Comparison of ENCODE assay signal across 13 mouse cellular contexts in the genomic region with DNA sequence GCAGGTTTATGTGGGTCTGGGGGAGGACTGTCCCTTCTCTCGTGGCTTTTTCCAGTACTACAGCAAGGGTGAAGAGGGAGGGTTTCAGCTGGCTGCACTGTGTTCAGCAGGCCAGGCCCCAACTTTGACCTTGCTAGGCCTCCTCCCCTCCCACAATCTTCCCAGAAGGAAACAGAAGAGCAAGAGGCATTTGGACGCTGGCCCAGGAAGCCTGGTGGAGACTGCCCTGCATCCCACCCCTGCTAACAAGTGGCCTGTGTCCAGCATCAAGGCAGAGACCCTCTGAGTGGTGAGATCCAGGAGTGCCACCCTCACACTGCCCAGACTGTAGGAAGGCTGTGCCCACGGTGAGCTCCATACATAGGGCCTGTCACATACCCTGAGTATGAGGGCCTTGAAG. TPM values are rescaled to one million over a fixed set of nuclear protein-coding genes. Genes with fewer than 3 reads are reported as not detected.
DNase-seq lines count a peak whose midpoint lies in the region; ATAC-seq lines count a peak whose summit lies in the region.
"Had no signal": no experiment of that assay in that cellular context is flagged by ENCODE, and none has a peak within 500 bp of the region (broad histone marks: within the 10 kb centered on the region; RNA-seq: fewer than 3 reads in every experiment).

No protein-coding gene starts in this region.

- peak overlapping the region; percentile 48 for H3K27ac ChIP-seq in kidney, embryonic 16.5 days (ENCODE audit: low read length)
- H3K27ac ChIP-seq: embryonic facial prominence, embryonic 15.5 days; left cerebral cortex, adult 2 months; midbrain, embryonic 13.5 days had no signal

- H3K9me3 ChIP-seq in kidney, embryonic 16.5 days (ENCODE audit: low read length): no peaks in the 10 kb centered on the region
- H3K9me3 ChIP-seq: embryonic facial prominence, embryonic 15.5 days; midbrain, embryonic 13.5 days had no signal

- H3K36me3 ChIP-seq in kidney, embryonic 16.5 days (ENCODE audit: insufficient read depth, low read length): no peaks in the 10 kb centered on the region
- H3K36me3 ChIP-seq: embryonic facial prominence, embryonic 15.5 days; midbrain, embryonic 13.5 days had no signal

- WGBS in kidney, embryonic 16.5 days: 23% methylated on average over 3 of the region's 3 CpGs

- no peak overlapping the region for H3K4me2 ChIP-seq in kidney, embryonic 16.5 days (replicated peaks; ENCODE audit: low read depth, low read length)
- H3K4me2 ChIP-seq: embryonic facial prominence, embryonic 15.5 days; midbrain, embryonic 13.5 days had no signal

- H3K9ac ChIP-seq in kidney, embryonic 16.5 days (replicated peaks; ENCODE audit: low read length): 0 out of 2 replicates have a peak overlapping the region, but pooled peaks have one; percentile 9
- H3K9ac ChIP-seq: embryonic facial prominence, embryonic 15.5 days; midbrain, embryonic 13.5 days had no signal

- peak; percentile 59 to 74 for DNase-seq in adrenal gland, adult (ENCODE audit: inconsistent age in 2 of 2, low spot score in 1 of 2)
- no peak for DNase-seq in adrenal gland, postnatal 4 days (ENCODE audit: low spot score in 2 of 2)
- peak; percentile 51 for DNase-seq in ovary, adult 18-20 months (ENCODE audit: low spot score)
- DNase-seq in ovary, postnatal 14 days (ENCODE audit: low spot score): no peak
- peak; percentile 56 for DNase-seq in testis, postnatal 14 days (ENCODE audit: low spot score)
- DNase-seq in gastrocnemius, adult 8-10 months (ENCODE audit: low spot score in 2 of 2): no peak
- no peak for DNase-seq in spleen, adult 12 weeks (ENCODE audit: low spot score)
- DNase-seq: retina, postnatal 1 day; thymus, postnatal 4 days had no signal

- no peak overlapping the region for H3K4me3 ChIP-seq in kidney, embryonic 16.5 days (ENCODE audit: low read length)
- H3K4me3 ChIP-seq: embryonic facial prominence, embryonic 15.5 days; left cerebral cortex, adult 2 months; midbrain, embryonic 13.5 days had no signal

- peaks cover 40% of the 10 kb centered on the region for H3K4me1 ChIP-seq in kidney, embryonic 16.5 days (ENCODE audit: insufficient read depth, low read length)

- peak; percentile 28; the same call in 1 of the 2 replicates for ATAC-seq in kidney, embryonic 16.5 days (ENCODE audit: low FRiP score, low TSS enrichment)
- ATAC-seq: midbrain, embryonic 13.5 days had no signal

- H3K27me3 ChIP-seq in kidney, embryonic 16.5 days (ENCODE audit: insufficient read depth, low read length): no peaks in the 10 kb centered on the region
- H3K27me3 ChIP-seq: embryonic facial prominence, embryonic 15.5 days; midbrain, embryonic 13.5 days had no signal

RNA-seq across cellular contexts. Expression of a gene that starts 27.8 kb away (rescaled TPM):
- 10 to 100 TPM; 35.1 to 48.7 TPM for total RNA-seq in adrenal gland, postnatal 4 days (2021)
- polyA plus RNA-seq in kidney, embryonic 16.5 days (2015; fragmentation: Nextera tagmentation; extraction: Ambion mirVana): 23.7 and 27.0 TPM in 2 replicates
- 1 to 10 TPM; 4.9 to 7.0 (median 5.2) TPM for total RNA-seq in gastrocnemius, adult 8-10 months (2022)

RNA-seq across cellular contexts. Expression of a gene that starts 35.5 kb away (rescaled TPM):
- total RNA-seq in adrenal gland, postnatal 4 days (2021): 100 to 1,000 TPM; 265 to 295 TPM
- polyA plus RNA-seq in kidney, embryonic 16.5 days (2015; fragmentation: Nextera tagmentation; extraction: Ambion mirVana): 257 and 266 TPM in 2 replicates
- total RNA-seq in gastrocnemius, adult 8-10 months (2022): 10 to 100 TPM; 28.7 to 37.4 (median 31.6) TPM

RNA-seq across cellular contexts. Expression of a gene that starts 42.2 kb away (rescaled TPM):
- not detected for total RNA-seq in adrenal gland, postnatal 4 days (2021)
- polyA plus RNA-seq in kidney, embryonic 16.5 days (2015; fragmentation: Nextera tagmentation; extraction: Ambion mirVana): not detected in 2 replicates
- not detected for total RNA-seq in gastrocnemius, adult 8-10 months (2022)
- total RNA-seq: left cerebral cortex, adult 2 months had no signal
- polyA plus RNA-seq: embryonic facial prominence, embryonic 15.5 days; midbrain, embryonic 13.5 days had no signal

RNA-seq across cellular contexts. Expression of a gene that starts 60.0 kb away (rescaled TPM):
- 100 to 1,000 TPM; 121 to 156 TPM for total RNA-seq in adrenal gland, postnatal 4 days (2021)
- polyA plus RNA-seq in kidney, embryonic 16.5 days (2015; fragmentation: Nextera tagmentation; extraction: Ambion mirVana): 53.0 and 57.0 TPM in 2 replicates
- total RNA-seq in gastrocnemius, adult 8-10 months (2022): 1 to 10 TPM; 2.9 to 8.9 (median 5.6) TPM

Comparison
In these comparisons a context has a peak if more than half of its experiments do, and no peak if none do; other contexts are left out.
1. DNase-seq: peak in adrenal gland, adult (2 of 2), ovary, adult 18-20 months (single experiment) and testis, postnatal 14 days (single experiment); none in adrenal gland, postnatal 4 days (0 of 2), ovary, postnatal 14 days (single experiment), gastrocnemius, adult 8-10 months (0 of 2) and spleen, adult 12 weeks (single experiment).
2. RNA of a gene that starts 27.8 kb away (total RNA-seq): 35.1 to 48.7 TPM in adrenal gland, postnatal 4 days; 4.9 to 7.0 TPM in gastrocnemius, adult 8-10 months; every median in the first group is over 4 times any median in the second.
3. RNA of a gene that starts 35.5 kb away (total RNA-seq): 265 to 295 TPM in adrenal gland, postnatal 4 days; 28.7 to 37.4 TPM in gastrocnemius, adult 8-10 months; every median in the first group is over 4 times any median in the second.